Mouse (Mus musculus) erythroblast, embryonic 14.5 days (primary cell): ENCODE data around the gene Apoc3.

ENCODE experiments used
- GATA1 ChIP-seq: IDR thresholded peaks from 2 replicates; pipeline ENCODE4 v1.6.1; 2012; ENCODE audit warnings: low read length, inconsistent platforms, mixed read lengths
- TAL1 ChIP-seq: IDR thresholded peaks from 3 replicates; pipeline ENCODE4 v1.6.1; 2012; ENCODE audit warnings: low read length, inconsistent platforms, mixed read lengths

- TF ChIP-seq GATA1 (no peak), TAL1 (no peak)
Measured at GRCm38 (mm10) chr9:46198461-46198860, 37.0 kb downstream of the Apoc3 start.
